Mouse (Mus musculus) lung, postnatal 0 days (tissue): Measurements from ENCODE around the gene Cbl. TPM values are rescaled to one million over a fixed set of nuclear protein-coding genes. Genes with fewer than 3 reads are reported as not detected.

Experiments
- ATAC-seq: fragments of 200-750 bp; cut with Nextera tagmentation; 2 replicates; pipeline ENCODE4 v1.8.0; 2017; ENCODE audit warnings: moderate library complexity
- DNase-seq: peaks from one replicate; pipeline ENCODE4 v3.0.0-alpha.2; 2016; ENCODE audit warnings: low spot score
- H3K27ac ChIP-seq: fragments of 300-500 bp; sonication (generic); 2 replicates; pipeline ENCODE4 v1.5.1; 2014; ENCODE audit warnings: antibody characterized with exemption, mild to moderate bottlenecking, low read length, mixed read lengths
- H3K27me3 ChIP-seq: fragments of 300-500 bp; sonication (generic); replicated peaks from 2 replicates; pipeline ENCODE4 v1.6.1; 2014; ENCODE audit warnings: low read length, mixed read lengths; ENCODE audit not compliant: insufficient read depth
- H3K36me3 ChIP-seq: fragments of 300-500 bp; sonication (generic); 2 replicates; pipeline ENCODE4 v1.6.1; 2014; ENCODE audit warnings: low read length, mixed read lengths; ENCODE audit not compliant: insufficient read depth
- H3K4me1 ChIP-seq: fragments of 300-500 bp; sonication (generic); 2 replicates; pipeline ENCODE4 v1.6.1; 2014; ENCODE audit warnings: antibody characterized with exemption, low read depth, low read length, mixed read lengths; ENCODE audit not compliant: insufficient read depth
- H3K4me2 ChIP-seq: fragments of 300-500 bp; sonication (generic); replicated peaks from 2 replicates; pipeline ENCODE4 v1.6.1; 2014; ENCODE audit warnings: low read depth, mild to moderate bottlenecking, low read length, moderate library complexity, mixed read lengths
- H3K4me3 ChIP-seq: fragments of 300-500 bp; sonication (generic); 2 replicates; pipeline ENCODE4 v1.5.1; 2014; ENCODE audit warnings: low read depth, low read length
- H3K9ac ChIP-seq: fragments of 300-500 bp; sonication (generic); replicated peaks from 2 replicates; pipeline ENCODE4 v1.6.1; 2014; ENCODE audit warnings: low read depth, mild to moderate bottlenecking
- H3K9me3 ChIP-seq: fragments of 300-500 bp; sonication (generic); 2 replicates; pipeline ENCODE4 v1.6.1; 2016; ENCODE audit warnings: low read length, mixed read lengths
- CTCF ChIP-seq: IDR thresholded peaks from 2 replicates; pipeline ENCODE4 v1.5.1; 2016; ENCODE audit warnings: antibody characterized with exemption, mild to moderate bottlenecking
- EP300 ChIP-seq: IDR thresholded peaks from 2 replicates; pipeline ENCODE4 v1.6.1; 2016; ENCODE audit warnings: antibody characterized with exemption, mild to moderate bottlenecking, control low read depth
- WGBS: fragments of 180-500 bp; shearing (Covaris S2); extraction: QIAGEN DNeasy Blood & Tissue Kit; methylation state at CpG from one replicate; pipeline ENCODE4 v1.1.7; 2014; 5-methylcytosine and 5-hydroxymethylcytosine counted together
- polyA plus RNA-seq: library from polyadenylated mRNA; unstranded; fragments of >200 nt; fragmentation: Nextera tagmentation; extraction: Ambion mirVana; gene quantifications from 2 replicates; pipeline ENCODE4 v1.2.1, GENCODE M21; 2015

Gene Cbl
- polyA plus RNA-seq, 1 experiment from 2014 or later, result 6.8 TPM

- Histone ChIP-seq H3K4me3 (no peak overlapping the region), H3K9me3 (no peaks in the 10 kb centered on the region), H3K27me3 (no peaks in the 10 kb centered on the region), H3K27ac (no peak overlapping the region), H3K4me1 (peaks cover 30% of the 10 kb centered on the region), H3K36me3 (no peaks in the 10 kb centered on the region), H3K9ac (no peak overlapping the region), H3K4me2 (peak overlapping the region; percentile 35; the same call in 1 of the 2 replicates)
- 78% methylated on average over 31 of the region's 31 CpGs for WGBS
- TF ChIP-seq EP300 (no peak), CTCF (no peak)
- DNase-seq (no peak), ATAC-seq (no peak)
Measured at GRCm38 (mm10) chr9:44108269-44109055, 125.4 kb downstream of the Cbl start.

GRCm38 (mm10) chr9:44107557-44108179, 126.2 kb downstream of the Cbl start:
- peak overlapping the region; percentile 73 for H3K27ac ChIP-seq
- ATAC-seq (no peak; the same call in 1 of the 2 replicates), DNase-seq (no peak)
- TF ChIP-seq CTCF, result peak; percentile 56
- no peak for TF ChIP-seq EP300
- WGBS, result 38% methylated on average over 24 of the region's 25 CpGs
- H3K9ac ChIP-seq, result 0 out of 2 replicates have a peak overlapping the region, but pooled peaks have one; percentile 13
- H3K4me2 ChIP-seq, result peak overlapping the region; percentile 35
- peaks cover 30% of the 10 kb centered on the region for H3K4me1 ChIP-seq
- no peaks in the 10 kb centered on the region for H3K27me3 ChIP-seq
- no peaks in the 10 kb centered on the region for H3K9me3 ChIP-seq
- no peaks in the 10 kb centered on the region for H3K36me3 ChIP-seq
- no peak overlapping the region for H3K4me3 ChIP-seq

GRCm38 (mm10) chr9:44107110-44107509, 126.7 kb downstream of the Cbl start, which contains the start of gene C1qtnf5:
C1qtnf5 (plus strand) TSS chr9:44107245.
- Histone ChIP-seq H3K36me3 (no peaks in the 10 kb centered on the region), H3K9me3 (no peaks in the 10 kb centered on the region), H3K4me1 (peaks cover 30% of the 10 kb centered on the region), H3K27ac (peak within 1 kb of the TSS; percentile 73), H3K27me3 (no peaks in the 10 kb centered on the region), H3K9ac (0 out of 2 replicates have a peak within 1 kb of the TSS, but pooled peaks have one; percentile 13), H3K4me3 (no peak within 1 kb of the TSS), H3K4me2 (peak within 1 kb of the TSS; percentile 35)
- 32% methylated on average over 7 of the region's 8 CpGs for WGBS
- peak; percentile 69 for ATAC-seq
- DNase-seq, result peak; percentile 90
- TF ChIP-seq CTCF (peak; percentile 28), EP300 (no peak)

GRCm38 (mm10) chr9:44106596-44106995, 127.3 kb downstream of the Cbl start:
- Histone ChIP-seq H3K4me3 (no peak overlapping the region), H3K27me3 (no peaks in the 10 kb centered on the region), H3K27ac (peak overlapping the region; percentile 43; the same call in 1 of the 2 replicates), H3K9ac (no peak overlapping the region), H3K4me1 (peaks cover 30% of the 10 kb centered on the region), H3K36me3 (no peaks in the 10 kb centered on the region), H3K4me2 (no peak overlapping the region), H3K9me3 (no peaks in the 10 kb centered on the region)
- DNase-seq (no peak), ATAC-seq (no peak)
- TF ChIP-seq EP300 (no peak), CTCF (no peak)
- WGBS, result 69% methylated on average over 4 of the region's 4 CpGs

GRCm38 (mm10) chr9:44106182-44106581, 127.7 kb downstream of the Cbl start:
- no peaks in the 10 kb centered on the region for H3K36me3 ChIP-seq
- H3K4me2 ChIP-seq, result no peak overlapping the region
- DNase-seq, result no peak
- H3K27me3 ChIP-seq, result no peaks in the 10 kb centered on the region
- peak overlapping the region; percentile 43; the same call in 1 of the 2 replicates for H3K27ac ChIP-seq
- no peaks in the 10 kb centered on the region for H3K9me3 ChIP-seq
- no peak overlapping the region for H3K9ac ChIP-seq
- 87% methylated on average over 7 of the region's 7 CpGs for WGBS
- no peak for ATAC-seq
- no peak overlapping the region for H3K4me3 ChIP-seq
- no peak for TF ChIP-seq EP300
- no peak for TF ChIP-seq CTCF
- H3K4me1 ChIP-seq, result peaks cover 30% of the 10 kb centered on the region

GRCm38 (mm10) chr9:44105781-44106180, 128.1 kb downstream of the Cbl start:
- TF ChIP-seq EP300 (no peak; the same call in 1 of the 2 replicates), CTCF (no peak)
- H3K9me3 ChIP-seq, result no peaks in the 10 kb centered on the region
- no peaks in the 10 kb centered on the region for H3K27me3 ChIP-seq
- 71% methylated on average over 10 of the region's 10 CpGs for WGBS
- H3K36me3 ChIP-seq, result no peaks in the 10 kb centered on the region
- H3K27ac ChIP-seq, result no peak overlapping the region
- H3K4me1 ChIP-seq, result peaks cover 30% of the 10 kb centered on the region
- H3K4me2 ChIP-seq, result no peak overlapping the region
- H3K4me3 ChIP-seq, result no peak overlapping the region
- ATAC-seq (peak; percentile 55), DNase-seq (peak; percentile 71)
- H3K9ac ChIP-seq, result no peak overlapping the region
